Mouse (Mus musculus) E14TG2a.4 (cell line): ENCODE data around the gene Slc25a21.

Source experiments
- CTCF ChIP-seq: conservative IDR thresholded peaks from 2 replicates; pipeline ENCODE4 v1.5.1; 2014; ENCODE audit warnings: low read length
- NANOG ChIP-seq: IDR thresholded peaks from 2 replicates; pipeline ENCODE4 v1.6.1; 2014; ENCODE audit warnings: borderline replicate concordance, low read length, mixed read lengths

DNA sequence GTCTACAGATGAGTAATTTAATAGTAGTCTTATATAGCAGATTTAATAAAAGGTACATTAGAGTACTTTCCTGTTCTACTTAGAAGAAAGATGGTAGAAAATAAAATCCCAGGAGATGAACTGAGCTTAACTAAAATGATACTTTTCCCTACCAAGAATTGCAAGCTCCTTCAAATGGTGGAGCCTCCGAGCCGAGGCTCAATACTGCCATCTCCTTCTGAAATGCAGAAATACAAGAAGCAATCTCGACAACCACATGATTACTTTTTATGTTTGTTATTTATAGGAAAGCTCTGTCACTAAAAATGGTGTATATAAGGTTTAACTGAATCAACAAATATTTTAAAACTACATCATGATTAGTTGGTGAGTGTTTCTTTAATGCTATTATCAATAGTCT lies 39.0 kb downstream of the Slc25a21 start:
- TF ChIP-seq CTCF, result no peak
- TF ChIP-seq NANOG, result no peak
